Mouse (Mus musculus) left cerebral cortex, adult 18-20 months (tissue): ENCODE results near the gene Zfp473. TPM values are rescaled to one million over a fixed set of nuclear protein-coding genes. Genes with fewer than 3 reads are reported as not detected.

ENCODE experiments used
- total RNA-seq, 2 experiments: library from RNA; stranded (reverse); gene quantifications; 2 replicates each; pipeline ENCODE4 v1.2.3; 2021

Gene Zfp473
- total RNA-seq, 2 experiments from 2014 or later: 0.23 to 0.89 TPM

Other genes with a start within 250 kb of the Zfp473 start
- under 1 TPM; 0.12 to 0.28 TPM for gene Mybpc2, start 226.4 kb downstream of the Zfp473 start, total RNA-seq
- under 1 TPM; 0.12 to 0.21 TPM for gene Spib, start 219.0 kb downstream of the Zfp473 start, total RNA-seq
- 10 to 100 TPM in 1 of 2 experiments, 1 to 10 TPM in 1; 9.7 to 10.8 TPM for gene Pold1, start 202.2 kb downstream of the Zfp473 start, total RNA-seq
- gene Nr1h2, start 197.1 kb downstream of the Zfp473 start, total RNA-seq: 10 to 100 TPM; 75.2 to 85.6 TPM
- under 1 TPM in 1 of 2 experiments, not detected in 1; 0.37 TPM for gene Napsa, start 178.7 kb downstream of the Zfp473 start, total RNA-seq
- gene Kcnc3, start 160.4 kb downstream of the Zfp473 start, total RNA-seq: 100 to 1,000 TPM in 1 of 2 experiments, 10 to 100 TPM in 1; 94.5 to 111 TPM
- 10 to 100 TPM; 22.4 to 24.4 TPM for gene Myh14, start 80.2 kb downstream of the Zfp473 start, total RNA-seq
- not detected for gene Izumo2, start 42.3 kb downstream of the Zfp473 start, total RNA-seq
- gene Vrk3, start 2.6 kb downstream of the Zfp473 start, total RNA-seq: 10 to 100 TPM; 25.5 to 26.5 TPM
- gene Nup62, start 65.0 kb upstream of the Zfp473 start, total RNA-seq: 10 to 100 TPM; 33.0 to 38.1 TPM
- gene Il4i1, start 65.3 kb upstream of the Zfp473 start, total RNA-seq: 1 to 10 TPM; 1.8 to 2.3 TPM
- 10 to 100 TPM; 21.2 to 27.8 TPM for gene Atf5, start 65.6 kb upstream of the Zfp473 start, total RNA-seq
- gene Akt1s1, start 97.9 kb upstream of the Zfp473 start, total RNA-seq: 10 to 100 TPM; 67.9 to 70.1 TPM
- gene Tbc1d17, start 98.0 kb upstream of the Zfp473 start, total RNA-seq: 10 to 100 TPM; 70.4 to 89.3 TPM
- gene Pnkp, start 106.1 kb upstream of the Zfp473 start, total RNA-seq: 10 to 100 TPM; 27.1 to 27.7 TPM
- 100 to 1,000 TPM; 280 to 295 TPM for gene Ptov1, start 118.7 kb upstream of the Zfp473 start, total RNA-seq
- gene Med25, start 141.7 kb upstream of the Zfp473 start, total RNA-seq: 10 to 100 TPM; 85.9 to 94.9 TPM
- gene Fuz, start 145.0 kb upstream of the Zfp473 start, total RNA-seq: 10 to 100 TPM; 22.2 to 24.2 TPM
- gene Ap2a1, start 178.4 kb upstream of the Zfp473 start, total RNA-seq: 100 to 1,000 TPM; 328 to 355 TPM
- gene Tsks, start 192.2 kb upstream of the Zfp473 start, total RNA-seq: 1 to 10 TPM; 1.7 to 3.0 TPM
- 10 to 100 TPM; 98.3 to 98.4 TPM for gene Cpt1c, start 223.8 kb upstream of the Zfp473 start, total RNA-seq
- gene Prmt1, start 235.5 kb upstream of the Zfp473 start, total RNA-seq: 100 to 1,000 TPM; 174 to 178 TPM
- gene Irf3, start 246.6 kb upstream of the Zfp473 start, total RNA-seq: 10 to 100 TPM; 35.2 to 41.9 TPM
- gene Bcl2l12, start 247.7 kb upstream of the Zfp473 start, total RNA-seq: 1 to 10 TPM; 2.8 to 3.8 TPM